Mouse (Mus musculus): ENCODE results near the gene Galnt18.

DNA sequence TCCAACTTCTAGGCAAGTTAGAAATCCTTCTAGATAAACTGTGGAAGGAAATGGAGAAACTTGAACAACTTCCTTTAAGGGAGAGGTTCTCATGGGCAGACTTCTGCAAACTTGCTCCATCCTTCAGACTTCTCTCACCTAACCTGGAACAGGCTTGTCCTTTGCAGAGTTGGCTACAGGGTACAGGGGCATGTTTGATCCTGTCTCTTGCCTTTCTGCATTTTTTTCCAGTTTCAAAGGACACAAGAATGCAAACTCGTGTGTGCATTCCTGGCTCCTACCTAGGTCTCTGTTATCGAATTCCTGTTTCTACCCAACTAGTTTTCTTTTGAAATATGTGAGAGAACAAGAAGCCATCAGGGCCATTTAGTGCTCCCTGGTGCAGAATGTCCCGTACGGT lies 55.8 kb downstream of the Galnt18 start:
- TF ChIP-seq CTCF (IDR thresholded peaks at IDR 0.05; ENCODE audit: low read depth, low read length) (no peak), POLR2A (IDR thresholded peaks at IDR 0.05; ENCODE audit: borderline replicate concordance, low read depth, low read length) (no peak)
